Mouse (Mus musculus) frontal cortex, postnatal 25 days (tissue): ENCODE results near the gene Zar1l.

Experiments used
- DNase-seq, 2 experiments: peaks; one replicate each; pipeline ENCODE4 v3.0.0; 2022; ENCODE audit warnings: low spot score in 2 of 2

Zar1l gene

DNA sequence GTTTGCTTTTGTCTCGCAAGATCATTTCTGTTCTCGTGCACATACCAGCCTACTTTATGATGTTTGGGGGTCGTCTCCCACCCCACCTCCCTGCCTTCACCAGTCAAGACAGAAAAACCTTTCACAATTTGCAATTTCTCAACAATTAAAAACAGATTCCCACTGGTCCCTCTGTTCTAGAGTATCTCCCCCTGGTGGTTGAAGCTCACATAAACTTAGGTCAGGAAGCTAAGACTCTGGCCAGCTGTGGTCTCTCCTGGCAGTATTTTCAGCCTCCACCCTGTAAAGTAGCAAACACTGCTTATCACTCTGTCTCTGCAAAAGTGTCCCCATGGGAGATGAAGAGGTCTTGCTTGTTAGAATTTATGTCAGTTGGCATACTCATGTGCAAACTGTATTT lies 32.8 kb downstream of the Zar1l start:
- DNase-seq: no peak

DNA sequence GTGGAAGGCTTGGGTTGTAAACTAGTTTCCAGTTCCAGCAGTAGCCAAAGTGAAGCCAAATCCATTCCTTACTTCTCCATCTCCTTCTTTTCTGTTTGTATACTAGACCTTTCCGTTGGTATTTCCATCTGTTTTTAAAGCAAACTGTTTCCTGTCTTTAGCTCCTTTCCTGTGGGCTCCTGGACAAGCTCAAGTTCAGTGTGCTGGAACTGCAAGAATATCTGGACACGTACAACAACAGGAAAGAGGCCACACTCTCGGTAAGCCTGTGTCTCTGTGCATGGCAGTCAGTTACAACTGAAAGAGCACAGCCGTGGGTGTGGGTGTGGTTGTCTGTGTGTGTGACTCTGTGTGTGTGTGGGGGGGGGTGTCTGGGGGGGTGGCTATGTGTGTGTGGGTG lies 39.4 kb downstream of the Zar1l start:
- no peak for DNase-seq

GRCm38 (mm10) chr5:150477364-150477763 lies 40.6 kb downstream of the Zar1l start:
- no peak for DNase-seq

GRCm38 (mm10) chr5:150468431-150468830 lies 49.5 kb downstream of the Zar1l start:
- no peak for DNase-seq

DNA sequence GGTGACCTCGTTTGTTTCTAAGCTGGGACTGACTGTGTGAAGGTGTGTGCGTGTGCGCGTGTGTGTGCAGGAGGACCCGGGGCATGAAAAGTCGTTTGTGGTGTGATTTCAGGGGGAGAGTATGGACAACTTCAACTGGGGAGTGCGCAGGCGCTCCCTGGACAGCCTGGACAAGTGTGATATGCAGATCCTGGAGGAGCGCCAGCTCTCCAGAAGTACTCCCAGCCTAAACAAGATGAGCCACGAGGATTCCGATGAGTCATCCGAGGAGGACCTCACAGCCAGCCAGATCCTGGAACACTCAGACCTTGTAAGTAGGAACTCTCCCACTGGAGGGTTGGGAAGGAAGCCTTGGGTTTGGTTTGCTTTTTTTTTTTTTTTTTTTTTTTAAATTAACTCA lies 51.8 kb downstream of the Zar1l start:
- DNase-seq: peak; percentile 30 to 57

- no peak for DNase-seq
These were observed 52.7 kb downstream of the Zar1l start for GRCm38 (mm10) chr5:150465218-150465617.

DNA sequence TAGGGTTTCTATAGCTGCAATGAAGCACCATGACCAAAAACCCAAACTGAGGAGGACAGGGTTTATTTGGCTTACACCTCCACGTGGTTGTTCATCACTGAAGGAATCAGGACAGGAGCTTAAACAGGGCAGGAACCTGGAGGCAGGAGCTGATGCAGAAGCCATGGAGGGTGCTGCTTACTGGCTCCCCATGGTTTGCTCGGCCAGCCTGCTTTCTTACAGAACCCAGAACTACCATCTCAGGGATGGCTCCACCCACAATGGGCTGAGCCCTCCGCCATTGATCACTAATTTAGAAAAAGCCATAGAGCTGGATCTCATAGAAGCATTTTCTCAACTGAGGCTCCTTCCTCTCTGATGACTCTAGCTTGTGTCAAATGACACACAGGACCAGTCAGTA lies 53.2 kb downstream of the Zar1l start:
- DNase-seq: no peak

GRCm38 (mm10) chr5:150459801-150460200 lies 58.2 kb downstream of the Zar1l start:
- DNase-seq: no peak

DNA sequence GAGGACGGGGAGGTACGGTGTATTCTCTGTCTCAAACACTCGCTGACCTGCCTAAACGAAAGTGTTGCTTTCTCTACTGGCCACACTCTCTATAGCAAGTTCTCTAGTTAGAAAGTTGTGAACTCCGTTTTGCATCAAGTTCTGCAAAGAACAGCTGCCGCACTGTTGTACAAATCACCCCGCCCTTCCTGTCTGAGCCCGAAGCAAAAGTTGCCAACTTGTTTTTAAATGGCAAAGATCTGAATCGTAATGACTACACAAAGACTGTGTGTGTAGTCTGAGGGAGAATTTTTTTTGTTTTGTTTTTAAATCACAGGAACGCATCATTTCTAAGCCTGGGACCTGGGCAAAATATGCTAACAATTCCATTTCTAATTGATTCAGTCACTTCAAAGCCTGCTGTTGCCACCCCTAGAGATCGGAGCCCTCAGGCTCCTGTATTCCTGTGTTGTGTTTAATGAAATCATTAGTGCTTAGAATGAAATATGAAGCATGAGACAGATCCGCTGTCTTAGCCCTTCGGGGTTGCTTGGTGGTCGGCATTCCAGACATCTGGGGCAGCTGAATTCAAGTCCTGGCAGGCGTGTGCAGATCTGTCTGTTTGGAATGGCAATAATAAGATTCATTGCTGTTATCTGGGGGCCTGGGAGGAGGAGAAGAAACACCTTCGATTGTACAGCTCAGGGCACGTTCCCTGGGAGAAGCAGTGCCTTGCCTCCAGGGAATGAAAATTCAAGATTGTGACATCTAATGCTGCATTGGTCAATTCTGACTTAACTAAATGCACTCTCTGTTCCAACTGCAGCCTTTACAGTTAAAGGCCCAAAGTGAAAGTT lies 59.8 kb downstream of the Zar1l start:
- no peak for DNase-seq

GRCm38 (mm10) chr5:150457165-150457903 lies 60.6 kb downstream of the Zar1l start:
- no peak for DNase-seq
